Mouse (Mus musculus): ENCODE measurements around the gene Def6.

Def6 gene

GRCm38 (mm10) chr17:28272837-28273236 lies 65.3 kb downstream of the Def6 start:
- DNase-seq (ENCODE audit: extremely low read depth, low read depth) = no peak

- no peak for DNase-seq (ENCODE audit: extremely low read depth, low read depth)
These were observed 67.2 kb downstream of the Def6 start for GRCm38 (mm10) chr17:28274739-28275138.

DNA sequence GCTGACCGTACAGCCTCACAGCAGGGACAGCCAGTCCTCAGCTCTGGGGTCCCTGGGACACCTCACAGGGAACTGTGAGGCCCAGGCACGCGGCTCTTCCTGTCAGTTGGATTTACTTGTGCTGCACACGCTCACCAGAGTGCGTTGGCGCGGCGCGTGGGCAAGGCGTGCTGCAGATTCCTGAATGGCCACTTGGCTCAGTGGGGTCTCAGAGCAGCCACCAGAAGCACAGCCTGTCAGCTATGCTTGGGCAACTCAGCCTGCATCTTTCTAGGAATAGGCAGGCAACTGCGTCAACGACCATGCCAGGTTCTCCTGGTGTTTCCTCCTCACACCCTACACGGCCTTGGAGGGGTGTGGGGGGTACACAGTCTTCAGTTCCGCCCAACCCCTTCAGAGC lies 69.6 kb downstream of the Def6 start:
- no peak for DNase-seq (ENCODE audit: extremely low read depth, low read depth)

DNA sequence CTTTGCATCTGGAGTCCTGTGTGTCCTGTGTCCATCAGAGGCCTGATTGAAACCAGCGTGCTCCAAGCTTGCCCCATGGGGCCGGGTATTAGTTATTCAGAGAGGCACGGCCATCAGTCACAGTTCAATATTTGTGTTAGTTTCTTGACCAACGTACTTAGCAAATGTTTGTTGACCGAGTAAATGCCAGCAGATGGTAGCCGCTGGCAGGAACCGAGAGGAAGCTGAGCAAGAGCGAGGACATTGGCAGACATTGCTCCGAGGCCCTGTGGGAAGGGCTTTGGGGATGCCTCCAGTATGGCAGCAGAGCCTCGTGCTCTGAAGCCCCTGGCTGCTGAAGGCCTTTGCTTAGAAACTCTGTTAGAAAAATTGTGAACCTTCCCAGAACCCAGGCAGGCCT lies 70.1 kb downstream of the Def6 start:
- DNase-seq (ENCODE audit: extremely low read depth, low read depth) = no peak

GRCm38 (mm10) chr17:28278156-28278555 lies 70.6 kb downstream of the Def6 start:
- DNase-seq (ENCODE audit: extremely low read depth, low read depth) = no peak
